Mouse (Mus musculus): ENCODE data around the gene Pgam5. TPM values are rescaled to one million over a fixed set of nuclear protein-coding genes. Genes with fewer than 3 reads are reported as not detected.

Pgam5 gene
- polyA plus RNA-seq, 1 experiment from 2014 or later: 67.6 TPM

DNA sequence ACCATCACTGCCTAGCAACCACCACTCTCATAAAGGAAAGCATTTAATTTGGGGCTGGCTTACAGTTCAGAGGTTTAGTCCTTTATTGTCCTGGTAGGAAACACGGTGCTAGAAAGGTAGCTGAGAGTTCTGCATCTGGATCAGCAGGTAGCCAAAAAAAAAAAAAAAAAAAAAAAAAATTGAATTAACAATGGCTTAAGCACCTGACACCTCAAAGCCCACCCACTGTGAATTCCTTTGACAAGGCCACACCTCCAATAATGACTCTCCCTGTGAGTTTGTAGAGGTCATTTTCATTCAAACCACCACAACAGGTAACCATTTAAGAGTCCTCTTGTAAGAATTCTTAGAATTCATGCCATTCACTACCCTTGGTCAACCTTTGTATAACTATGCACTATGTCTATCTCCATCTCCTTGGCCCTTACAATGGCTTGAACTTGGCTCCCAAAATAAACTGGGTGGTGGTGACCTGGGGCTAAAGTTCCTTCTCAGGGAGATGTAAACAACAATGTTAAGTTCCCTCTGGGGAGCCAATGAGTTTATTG lies 42.3 kb downstream of the Pgam5 start:
- peaks cover 15% of the 10 kb centered on the region for H3K4me1 ChIP-seq
- 33% methylated on average over 1 of the region's 1 CpGs for WGBS
- H3K36me3 ChIP-seq: peaks cover 43% of the 10 kb centered on the region
- H3K9ac ChIP-seq: no peak overlapping the region
- H3K9me3 ChIP-seq (replicated peaks): no peaks in the 10 kb centered on the region
- H3K4me2 ChIP-seq: no peak overlapping the region
- H3K4me3 ChIP-seq (replicated peaks): no peak overlapping the region
- no peak for ATAC-seq (replicated peaks; ENCODE audit: low FRiP score)
- no peaks in the 10 kb centered on the region for H3K27me3 ChIP-seq
- no peak overlapping the region for H3K27ac ChIP-seq

GRCm38 (mm10) chr5:110225056-110225455 lies 44.7 kb downstream of the Pgam5 start:
- Histone ChIP-seq H3K4me2 (no peak overlapping the region), H3K9me3 (replicated peaks) (no peaks in the 10 kb centered on the region), H3K4me3 (replicated peaks) (no peak overlapping the region), H3K27ac (no peak overlapping the region), H3K36me3 (peaks cover 66% of the 10 kb centered on the region), H3K9ac (no peak overlapping the region), H3K4me1 (peaks cover 4% of the 10 kb centered on the region), H3K27me3 (no peaks in the 10 kb centered on the region)
- no peak for ATAC-seq (replicated peaks; ENCODE audit: low FRiP score)
- 83% methylated on average over 3 of the region's 3 CpGs for WGBS

DNA sequence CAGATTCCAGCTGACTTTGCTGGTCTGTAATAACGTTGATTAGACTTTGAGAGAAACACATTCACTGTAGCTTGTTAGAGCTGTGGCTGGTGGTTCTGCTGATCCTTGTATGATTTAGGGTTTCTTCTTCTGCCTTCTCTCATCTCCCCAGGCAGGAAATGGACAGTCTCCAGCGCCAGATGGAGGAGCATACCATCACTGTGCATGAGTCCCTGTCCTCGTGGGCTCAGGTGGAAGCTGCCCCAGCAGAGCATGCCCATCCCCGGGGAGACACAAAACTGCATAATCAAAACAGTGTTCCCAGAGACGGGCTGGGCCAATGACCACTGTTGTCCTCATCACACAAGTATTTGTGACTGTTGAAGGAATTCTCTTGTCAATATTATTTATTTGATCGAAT lies 47.0 kb downstream of the Pgam5 start:
- Histone ChIP-seq H3K9ac (no peak overlapping the region), H3K36me3 (peaks cover 87% of the 10 kb centered on the region), H3K4me3 (replicated peaks) (no peak overlapping the region), H3K4me2 (no peak overlapping the region), H3K27me3 (no peaks in the 10 kb centered on the region), H3K27ac (no peak overlapping the region), H3K9me3 (replicated peaks) (no peaks in the 10 kb centered on the region), H3K4me1 (no peaks in the 10 kb centered on the region)
- ATAC-seq (replicated peaks; ENCODE audit: low FRiP score): no peak
- 87% methylated on average over 6 of the region's 6 CpGs for WGBS

DNA sequence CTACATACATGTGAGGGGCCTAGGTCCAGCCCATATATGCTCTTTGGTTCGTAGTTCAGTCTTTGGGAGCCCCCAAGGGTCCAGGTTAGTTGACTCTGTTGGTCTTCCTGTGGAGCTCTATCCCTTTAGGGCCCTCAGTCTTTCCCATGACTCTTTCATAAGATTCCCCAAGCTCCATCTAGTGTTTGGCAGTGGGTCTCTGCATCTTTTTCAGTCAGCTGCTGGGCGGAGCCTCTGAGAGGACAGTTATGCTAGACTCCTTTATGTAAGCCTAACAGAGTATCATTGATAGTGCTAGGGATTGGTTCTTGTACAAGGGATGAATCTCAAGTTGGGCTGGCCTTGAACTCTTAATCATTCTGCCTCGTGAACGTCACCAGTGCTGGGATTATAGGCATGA lies 49.4 kb downstream of the Pgam5 start:
- no peak overlapping the region for H3K4me3 ChIP-seq (replicated peaks)
- no peaks in the 10 kb centered on the region for H3K9me3 ChIP-seq (replicated peaks)
- H3K9ac ChIP-seq: no peak overlapping the region
- H3K4me2 ChIP-seq: no peak overlapping the region
- H3K36me3 ChIP-seq: peaks cover 95% of the 10 kb centered on the region
- H3K27me3 ChIP-seq: no peaks in the 10 kb centered on the region
- H3K4me1 ChIP-seq: no peaks in the 10 kb centered on the region
- no peak for ATAC-seq (replicated peaks; ENCODE audit: low FRiP score)
- no peak overlapping the region for H3K27ac ChIP-seq
- 93% methylated on average over 4 of the region's 4 CpGs for WGBS

DNA sequence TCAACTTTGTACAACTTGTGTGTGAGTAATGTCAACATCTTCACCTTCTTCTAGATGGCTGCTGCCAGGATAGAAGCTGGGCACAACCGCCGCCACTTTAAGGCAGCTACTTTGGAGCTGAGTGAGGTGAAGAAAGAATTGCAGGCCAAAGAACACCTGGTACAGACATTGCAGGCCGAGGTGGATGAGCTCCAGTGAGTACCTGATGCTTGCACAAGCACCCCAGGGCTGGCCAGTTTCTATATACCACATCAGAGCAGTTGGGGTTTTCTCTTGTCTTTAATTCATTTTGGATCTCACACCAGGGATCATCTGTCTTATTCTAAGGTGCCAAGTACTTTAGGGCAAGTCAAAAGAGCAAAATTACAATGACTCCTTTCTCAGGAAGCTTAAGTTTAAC lies 52.9 kb downstream of the Pgam5 start:
- H3K4me2 ChIP-seq: no peak overlapping the region
- H3K27ac ChIP-seq: no peak overlapping the region
- H3K9me3 ChIP-seq (replicated peaks): no peaks in the 10 kb centered on the region
- H3K4me1 ChIP-seq: no peaks in the 10 kb centered on the region
- WGBS: 94% methylated on average over 3 of the region's 3 CpGs
- no peak overlapping the region for H3K4me3 ChIP-seq (replicated peaks)
- ATAC-seq (replicated peaks; ENCODE audit: low FRiP score): no peak
- H3K27me3 ChIP-seq: no peaks in the 10 kb centered on the region
- H3K36me3 ChIP-seq: peaks cover 99% of the 10 kb centered on the region
- no peak overlapping the region for H3K9ac ChIP-seq

DNA sequence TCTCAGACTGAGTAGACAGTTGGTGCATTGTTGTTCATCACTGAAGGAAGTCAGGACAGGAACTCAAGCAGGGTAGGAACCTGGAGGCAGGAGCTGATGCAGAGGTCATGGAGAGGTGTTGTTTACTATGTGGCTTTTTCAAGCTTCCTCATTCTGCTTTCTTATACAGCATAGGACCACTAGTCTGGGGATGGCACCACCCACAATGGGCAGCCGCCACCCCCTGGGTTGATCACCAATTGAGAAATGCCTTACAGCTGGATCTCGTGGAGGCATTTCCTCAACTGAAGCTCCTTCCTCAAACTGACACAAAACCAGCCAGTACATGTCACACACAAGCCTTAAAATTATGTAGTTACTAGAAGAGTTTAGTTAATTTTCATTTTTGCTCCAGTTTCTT lies 58.4 kb downstream of the Pgam5 start:
- H3K27ac ChIP-seq: no peak overlapping the region
- H3K4me3 ChIP-seq (replicated peaks): no peak overlapping the region
- peaks cover 98% of the 10 kb centered on the region for H3K36me3 ChIP-seq
- H3K9me3 ChIP-seq (replicated peaks): no peaks in the 10 kb centered on the region
- ATAC-seq (replicated peaks; ENCODE audit: low FRiP score): no peak
- 89% methylated on average over 2 of the region's 2 CpGs for WGBS
- no peaks in the 10 kb centered on the region for H3K27me3 ChIP-seq
- no peak overlapping the region for H3K4me2 ChIP-seq
- no peak overlapping the region for H3K9ac ChIP-seq
- H3K4me1 ChIP-seq: no peaks in the 10 kb centered on the region

Other genes with a start within 250 kb of the Pgam5 start
- 6.7 and 7.6 TPM in 2 replicates for gene Gm17655, start 197.4 kb downstream of the Pgam5 start, polyA plus RNA-seq (2015; fragmentation: Nextera tagmentation; extraction: Ambion mirVana)
- gene Gm35315, start 175.5 kb downstream of the Pgam5 start, polyA plus RNA-seq (2015; fragmentation: Nextera tagmentation; extraction: Ambion mirVana): 1.5 and 2.2 TPM in 2 replicates
- gene Plcxd1, start 169.9 kb downstream of the Pgam5 start, polyA plus RNA-seq (2015; fragmentation: Nextera tagmentation; extraction: Ambion mirVana): 1.4 and 1.6 TPM in 2 replicates
- 32.3 and 34.9 TPM in 2 replicates for gene Gtpbp6, start 161.7 kb downstream of the Pgam5 start, polyA plus RNA-seq (2015; fragmentation: Nextera tagmentation; extraction: Ambion mirVana)
- 3.8 and 5.7 TPM in 2 replicates for gene Zfp605, start 159.8 kb downstream of the Pgam5 start, polyA plus RNA-seq (2015; fragmentation: Nextera tagmentation; extraction: Ambion mirVana)
- 35.3 and 38.1 TPM in 2 replicates for gene Chfr, start 134.1 kb downstream of the Pgam5 start, polyA plus RNA-seq (2015; fragmentation: Nextera tagmentation; extraction: Ambion mirVana)
- 19.0 and 19.4 TPM in 2 replicates for gene Golga3, start 93.2 kb downstream of the Pgam5 start, polyA plus RNA-seq (2015; fragmentation: Nextera tagmentation; extraction: Ambion mirVana)
- gene Ankle2, start 38.9 kb downstream of the Pgam5 start, polyA plus RNA-seq (2015; fragmentation: Nextera tagmentation; extraction: Ambion mirVana): 29.7 and 32.2 TPM in 2 replicates
- 17.7 and 20.4 TPM in 2 replicates for gene Pxmp2, start 16.3 kb upstream of the Pgam5 start, polyA plus RNA-seq (2015; fragmentation: Nextera tagmentation; extraction: Ambion mirVana)
- gene Pole, start 16.4 kb upstream of the Pgam5 start, polyA plus RNA-seq (2015; fragmentation: Nextera tagmentation; extraction: Ambion mirVana): 32.9 and 33.1 TPM in 2 replicates
- 0.68 and 0.87 TPM in 2 replicates for gene P2rx2, start 73.3 kb upstream of the Pgam5 start, polyA plus RNA-seq (2015; fragmentation: Nextera tagmentation; extraction: Ambion mirVana)
- not detected in 2 replicates for gene Lrcol1, start 74.8 kb upstream of the Pgam5 start, polyA plus RNA-seq (2015; fragmentation: Nextera tagmentation; extraction: Ambion mirVana)
- 12.1 and 13.2 TPM in 2 replicates for gene Fbrsl1, start 178.6 kb upstream of the Pgam5 start, polyA plus RNA-seq (2015; fragmentation: Nextera tagmentation; extraction: Ambion mirVana)

Data from kidney, embryonic 15.5 days (tissue).